Mouse (Mus musculus): ENCODE data around the gene Lclat1. TPM values are rescaled to one million over a fixed set of nuclear protein-coding genes. Genes with fewer than 3 reads are reported as not detected.

Gene Lclat1
- polyA plus RNA-seq, 1 experiment: not detected

DNA sequence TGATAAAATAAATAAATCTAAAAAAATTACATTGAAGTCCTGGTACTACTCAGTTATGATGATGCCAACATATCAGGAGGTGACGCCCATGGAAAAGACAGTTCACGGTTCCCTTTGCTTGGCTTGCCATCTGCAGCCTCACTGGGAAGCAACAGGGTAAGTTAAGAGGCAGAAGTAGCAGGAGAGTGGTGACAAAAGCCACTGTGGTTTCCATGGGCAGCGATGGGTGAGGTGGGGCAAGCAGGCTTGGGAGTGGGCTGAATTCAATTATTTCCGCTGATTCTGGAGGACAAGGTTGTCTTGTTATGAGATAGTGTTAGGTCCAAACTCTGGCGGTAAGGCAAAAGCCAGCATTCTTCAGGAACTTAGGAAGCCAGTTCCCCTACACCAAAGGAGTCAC lies 7.4 kb upstream of the Lclat1 start:
- TF ChIP-seq TAL1 (IDR thresholded peaks at IDR 0.05; ENCODE audit: low read length) (no peak), GATA1 (IDR thresholded peaks at IDR 0.05; ENCODE audit: low read length) (no peak)
- peaks cover 3% of the 10 kb centered on the region; the same call in 1 of the 2 replicates for H3K9me3 ChIP-seq (ENCODE audit: control insufficient read depth, low read length)
- no peaks in the 10 kb centered on the region for H3K27me3 ChIP-seq (ENCODE audit: control insufficient read depth)
- H3K4me1 ChIP-seq (ENCODE audit: control insufficient read depth): no peaks in the 10 kb centered on the region
- H3K4me3 ChIP-seq (replicated peaks): no peak overlapping the region
- H3K36me3 ChIP-seq (ENCODE audit: control insufficient read depth): no peaks in the 10 kb centered on the region

GRCm38 (mm10) chr17:73102538-73102937 lies 5.2 kb upstream of the Lclat1 start:
- Histone ChIP-seq H3K27me3 (ENCODE audit: control insufficient read depth) (peaks cover 6% of the 10 kb centered on the region; the same call in 1 of the 2 replicates), H3K4me3 (replicated peaks) (no peak overlapping the region), H3K4me1 (ENCODE audit: control insufficient read depth) (peaks cover 4% of the 10 kb centered on the region), H3K9me3 (ENCODE audit: control insufficient read depth, low read length) (peaks cover 3% of the 10 kb centered on the region; the same call in 1 of the 2 replicates), H3K36me3 (ENCODE audit: control insufficient read depth) (no peaks in the 10 kb centered on the region)
- TF ChIP-seq GATA1 (IDR thresholded peaks at IDR 0.05; ENCODE audit: low read length): no peak
- no peak for TF ChIP-seq TAL1 (IDR thresholded peaks at IDR 0.05; ENCODE audit: low read length)

- TF ChIP-seq GATA1 (IDR thresholded peaks at IDR 0.05; ENCODE audit: low read length) (no peak), TAL1 (IDR thresholded peaks at IDR 0.05; ENCODE audit: low read length) (no peak)
- Histone ChIP-seq H3K9me3 (ENCODE audit: control insufficient read depth, low read length) (no peaks in the 10 kb centered on the region), H3K27me3 (ENCODE audit: control insufficient read depth) (peaks cover 6% of the 10 kb centered on the region; the same call in 1 of the 2 replicates), H3K4me1 (ENCODE audit: control insufficient read depth) (peaks cover 19% of the 10 kb centered on the region), H3K4me3 (replicated peaks) (peak overlapping the region; percentile 82), H3K36me3 (ENCODE audit: control insufficient read depth) (no peaks in the 10 kb centered on the region)
Observed at GRCm38 (mm10) chr17:73108170-73108887, 544 bp downstream of the Lclat1 start.

DNA sequence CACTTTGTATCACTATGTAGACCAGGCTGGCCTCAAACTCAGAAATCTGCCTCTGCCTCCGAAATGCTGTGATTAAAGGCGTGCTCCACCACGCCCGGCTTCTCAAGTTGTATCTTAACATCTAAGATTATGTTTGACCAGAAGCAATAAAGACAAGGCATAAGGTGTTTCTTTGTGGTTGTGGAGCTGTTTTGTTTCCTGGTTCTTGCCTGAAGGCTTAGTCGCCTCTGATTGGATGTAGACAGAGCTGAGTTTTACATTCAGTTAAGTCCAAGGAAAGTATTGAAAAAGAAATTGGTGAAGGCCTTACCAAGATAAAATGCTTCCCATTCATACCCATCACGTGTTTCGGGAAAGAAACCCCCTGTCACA lies 1.1 kb downstream of the Lclat1 start:
- TF ChIP-seq GATA1 (IDR thresholded peaks at IDR 0.05; ENCODE audit: low read length): no peak
- peaks cover 6% of the 10 kb centered on the region; the same call in 1 of the 2 replicates for H3K27me3 ChIP-seq (ENCODE audit: control insufficient read depth)
- peaks cover 19% of the 10 kb centered on the region for H3K4me1 ChIP-seq (ENCODE audit: control insufficient read depth)
- no peaks in the 10 kb centered on the region for H3K36me3 ChIP-seq (ENCODE audit: control insufficient read depth)
- peak overlapping the region; percentile 82 for H3K4me3 ChIP-seq (replicated peaks)
- no peaks in the 10 kb centered on the region for H3K9me3 ChIP-seq (ENCODE audit: control insufficient read depth, low read length)

- TF ChIP-seq TAL1 (IDR thresholded peaks at IDR 0.05; ENCODE audit: low read length) (no peak), GATA1 (IDR thresholded peaks at IDR 0.05; ENCODE audit: low read length) (no peak)
Observed at GRCm38 (mm10) chr17:73112128-73112527, 4.3 kb downstream of the Lclat1 start.

DNA sequence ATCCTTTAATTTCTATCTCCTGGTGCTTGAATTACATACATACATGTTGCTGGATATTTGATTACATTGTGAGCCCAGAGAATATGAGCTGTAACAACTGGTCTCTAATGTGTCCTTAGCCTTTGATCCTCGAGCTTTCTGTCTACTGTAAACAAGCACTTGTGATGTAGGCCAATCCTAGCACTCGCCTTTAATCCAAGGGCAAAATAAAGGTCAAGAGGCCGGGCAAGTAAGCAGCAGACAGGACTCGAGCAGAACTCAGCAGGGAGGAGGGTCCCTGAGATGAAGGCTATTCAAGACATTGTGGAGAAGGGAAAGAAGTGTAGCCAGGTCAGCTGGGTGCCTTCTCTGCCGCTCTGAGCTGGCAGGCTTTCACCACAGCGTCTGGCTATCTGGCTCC lies 4.8 kb downstream of the Lclat1 start:
- TF ChIP-seq GATA1 (IDR thresholded peaks at IDR 0.05; ENCODE audit: low read length): no peak
- TF ChIP-seq TAL1 (IDR thresholded peaks at IDR 0.05; ENCODE audit: low read length): no peak
- H3K4me1 ChIP-seq (ENCODE audit: control insufficient read depth): peaks cover 14% of the 10 kb centered on the region

More at GRCm38 (mm10) chr17:73112128-73112527, 4.3 kb downstream of the Lclat1 start:
- Histone ChIP-seq H3K4me1 (ENCODE audit: control insufficient read depth) (peaks cover 18% of the 10 kb centered on the region), H3K9me3 (ENCODE audit: control insufficient read depth, low read length) (no peaks in the 10 kb centered on the region), H3K36me3 (ENCODE audit: control insufficient read depth) (no peaks in the 10 kb centered on the region), H3K27me3 (ENCODE audit: control insufficient read depth) (no peaks in the 10 kb centered on the region), H3K4me3 (replicated peaks) (no peak overlapping the region)

DNA sequence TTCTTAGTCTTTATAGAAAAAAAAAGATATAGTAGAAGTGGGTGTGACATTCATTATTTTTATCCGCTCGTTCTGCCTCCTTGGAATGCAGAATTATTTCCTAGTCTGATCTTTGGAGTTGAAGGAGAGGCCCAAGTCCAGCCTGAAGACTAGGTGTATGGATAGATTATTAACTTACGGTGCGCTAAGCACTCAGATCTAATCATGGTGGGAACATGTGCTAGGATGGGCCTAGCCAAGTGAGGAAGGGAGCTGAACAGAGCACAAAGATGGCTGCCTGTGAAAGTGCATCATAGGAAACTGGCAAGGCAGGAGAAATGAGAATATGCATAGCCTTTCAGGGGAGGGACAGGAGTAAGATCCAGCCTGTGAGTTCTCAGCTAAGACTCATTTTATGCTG lies 5.4 kb downstream of the Lclat1 start:
- H3K9me3 ChIP-seq (ENCODE audit: control insufficient read depth, low read length): no peaks in the 10 kb centered on the region
- no peak overlapping the region for H3K4me3 ChIP-seq (replicated peaks)
- TF ChIP-seq TAL1 (IDR thresholded peaks at IDR 0.05; ENCODE audit: low read length): no peak
- no peak for TF ChIP-seq GATA1 (IDR thresholded peaks at IDR 0.05; ENCODE audit: low read length)
- no peaks in the 10 kb centered on the region for H3K27me3 ChIP-seq (ENCODE audit: control insufficient read depth)
- no peaks in the 10 kb centered on the region for H3K36me3 ChIP-seq (ENCODE audit: control insufficient read depth)
- H3K4me1 ChIP-seq (ENCODE audit: control insufficient read depth): peaks cover 7% of the 10 kb centered on the region

More for the DNA sequence above, 4.8 kb downstream of the Lclat1 start:
- Histone ChIP-seq H3K27me3 (ENCODE audit: control insufficient read depth) (no peaks in the 10 kb centered on the region), H3K36me3 (ENCODE audit: control insufficient read depth) (no peaks in the 10 kb centered on the region), H3K9me3 (ENCODE audit: control insufficient read depth, low read length) (no peaks in the 10 kb centered on the region), H3K4me3 (replicated peaks) (no peak overlapping the region)

GRCm38 (mm10) chr17:73118134-73118533 lies 10.3 kb downstream of the Lclat1 start:
- no peak overlapping the region for H3K4me3 ChIP-seq (replicated peaks)
- TF ChIP-seq GATA1 (IDR thresholded peaks at IDR 0.05; ENCODE audit: low read length) (no peak), TAL1 (IDR thresholded peaks at IDR 0.05; ENCODE audit: low read length) (no peak)

DNA sequence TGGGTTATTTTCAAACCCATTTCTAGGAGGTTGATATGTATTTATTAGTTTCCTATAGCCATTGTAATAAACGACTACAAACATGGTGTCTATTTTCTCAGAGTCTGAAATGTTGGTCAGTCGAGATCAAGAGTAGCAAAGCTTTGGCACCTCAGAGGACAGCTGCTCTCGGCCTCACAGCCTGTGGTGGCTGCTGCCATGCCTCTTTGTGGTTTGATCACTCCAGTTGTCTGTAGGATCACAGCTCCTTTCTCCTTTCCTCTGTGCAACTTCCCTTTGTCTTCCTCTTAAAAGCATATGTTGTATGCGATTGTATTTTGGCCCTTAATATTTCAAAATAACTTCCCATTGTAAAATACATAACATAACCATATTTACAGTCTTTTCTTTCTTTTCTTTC lies 10.9 kb downstream of the Lclat1 start:
- no peaks in the 10 kb centered on the region for H3K27me3 ChIP-seq (ENCODE audit: control insufficient read depth)
- no peaks in the 10 kb centered on the region for H3K4me1 ChIP-seq (ENCODE audit: control insufficient read depth)
- no peak overlapping the region for H3K4me3 ChIP-seq (replicated peaks)
- no peaks in the 10 kb centered on the region for H3K36me3 ChIP-seq (ENCODE audit: control insufficient read depth)
- no peaks in the 10 kb centered on the region for H3K9me3 ChIP-seq (ENCODE audit: control insufficient read depth, low read length)
- TF ChIP-seq GATA1 (IDR thresholded peaks at IDR 0.05; ENCODE audit: low read length) (no peak), TAL1 (IDR thresholded peaks at IDR 0.05; ENCODE audit: low read length) (no peak)

More at GRCm38 (mm10) chr17:73118134-73118533, 10.3 kb downstream of the Lclat1 start:
- no peaks in the 10 kb centered on the region for H3K4me1 ChIP-seq (ENCODE audit: control insufficient read depth)
- H3K36me3 ChIP-seq (ENCODE audit: control insufficient read depth): no peaks in the 10 kb centered on the region
- H3K9me3 ChIP-seq (ENCODE audit: control insufficient read depth, low read length): no peaks in the 10 kb centered on the region
- H3K27me3 ChIP-seq (ENCODE audit: control insufficient read depth): no peaks in the 10 kb centered on the region
